Mouse (Mus musculus) thymus, adult 2 months (tissue): ENCODE results near the gene Gse1.

ENCODE experiments used
- CTCF ChIP-seq: fragments of 200-500 bp; IDR thresholded peaks from 2 replicates; pipeline ENCODE4 v1.5.1; 2012; ENCODE audit warnings: mild to moderate bottlenecking, control low read depth, low read length, moderate library complexity, borderline replicate concordance; ENCODE audit not compliant: control insufficient read depth, poor library complexity, insufficient read depth; ENCODE audit errors: extremely low read depth
- POLR2A ChIP-seq: fragments of 200-500 bp; IDR thresholded peaks from 2 replicates; pipeline ENCODE4 v1.6.1; 2012; ENCODE audit warnings: mild to moderate bottlenecking, low read length, control low read depth, moderate library complexity; ENCODE audit not compliant: control insufficient read depth, poor library complexity, insufficient read depth; ENCODE audit errors: extremely low read depth

- TF ChIP-seq POLR2A (no peak), CTCF (no peak)
Observed at GRCm38 (mm10) chr8:120344583-120344982, 116.3 kb downstream of the Gse1 start.
